Mouse (Mus musculus): Measurements from ENCODE around the gene Slc12a7. TPM values are rescaled to one million over a fixed set of nuclear protein-coding genes. Genes with fewer than 3 reads are reported as not detected.
A peak's percentile ranks its signal among the peaks of the same experiment; 100 is the strongest.

Gene Slc12a7
- polyA plus RNA-seq, 1 experiment from 2014 or later = 14.4 TPM

- Histone ChIP-seq H3K36me3 (ENCODE audit: control insufficient read depth, insufficient read depth) (no peaks in the 10 kb centered on the region), H3K9ac (ENCODE audit: low read depth, low read length) (peak overlapping the region; percentile 48; the same call in 1 of the 2 replicates), H3K9me3 (replicated peaks; ENCODE audit: control insufficient read depth, low read length) (no peaks in the 10 kb centered on the region), H3K4me2 (ENCODE audit: low read depth, low read length) (peak overlapping the region; percentile 86), H3K4me3 (ENCODE audit: low read depth, low read length) (peak overlapping the region; percentile 69), H3K27me3 (ENCODE audit: control insufficient read depth, insufficient read depth, low read depth, low read length) (no peaks in the 10 kb centered on the region), H3K27ac (ENCODE audit: low read length) (peak overlapping the region; percentile 53), H3K4me1 (ENCODE audit: control insufficient read depth, low read depth, low read length) (peaks cover 25% of the 10 kb centered on the region)
- WGBS (ENCODE audit: insufficient replicate concordance) = 48% methylated on average over 6 of the region's 6 CpGs
- peak; percentile 39 for ATAC-seq (ENCODE audit: low read depth)
Observed at GRCm38 (mm10) chr13:73762938-73763337, 30.0 kb downstream of the Slc12a7 start.

GRCm38 (mm10) chr13:73763439-73764255 lies 30.8 kb downstream of the Slc12a7 start:
- peak overlapping the region; percentile 72 for H3K9ac ChIP-seq (ENCODE audit: low read depth, low read length)
- H3K4me3 ChIP-seq (ENCODE audit: low read depth, low read length) = peak overlapping the region; percentile 69
- peak overlapping the region; percentile 62 for H3K27ac ChIP-seq (ENCODE audit: low read length)
- H3K36me3 ChIP-seq (ENCODE audit: control insufficient read depth, insufficient read depth) = no peaks in the 10 kb centered on the region
- H3K27me3 ChIP-seq (ENCODE audit: control insufficient read depth, insufficient read depth, low read depth, low read length) = no peaks in the 10 kb centered on the region
- no peaks in the 10 kb centered on the region for H3K9me3 ChIP-seq (replicated peaks; ENCODE audit: control insufficient read depth, low read length)
- peak overlapping the region; percentile 86 for H3K4me2 ChIP-seq (ENCODE audit: low read depth, low read length)
- WGBS (ENCODE audit: insufficient replicate concordance) = under 1% methylated on average over 70 of the region's 70 CpGs
- H3K4me1 ChIP-seq (ENCODE audit: control insufficient read depth, low read depth, low read length) = peaks cover 30% of the 10 kb centered on the region
- ATAC-seq (ENCODE audit: low read depth) = peak; percentile 85

DNA sequence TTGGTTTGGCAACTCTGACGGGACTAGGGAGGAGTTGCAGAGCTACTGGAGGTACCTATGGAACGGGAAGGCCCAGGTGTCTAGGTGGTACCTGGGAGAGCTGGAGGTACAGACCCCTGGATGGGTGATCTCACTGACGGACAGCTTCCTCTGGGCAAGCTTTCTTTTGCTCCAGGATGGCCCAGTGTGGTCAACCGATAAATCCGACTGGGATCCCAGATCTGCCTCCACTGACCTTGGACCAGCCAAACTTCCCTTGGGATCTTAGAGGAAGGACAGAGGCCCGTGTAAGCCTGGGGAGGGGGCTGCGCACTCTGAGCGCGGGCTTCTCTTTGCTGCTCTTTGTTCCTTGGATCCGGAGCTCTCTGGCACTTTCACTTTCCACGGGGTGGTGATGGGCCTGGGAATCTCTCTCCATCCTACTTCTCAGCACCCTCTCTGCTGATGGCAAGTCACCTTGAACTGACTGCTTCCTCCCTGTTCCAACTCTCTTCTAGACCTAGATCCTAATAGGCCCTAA lies 31.4 kb downstream of the Slc12a7 start:
- no peaks in the 10 kb centered on the region for H3K36me3 ChIP-seq (ENCODE audit: control insufficient read depth, insufficient read depth)
- ATAC-seq (ENCODE audit: low read depth) = no peak
- H3K27me3 ChIP-seq (ENCODE audit: control insufficient read depth, insufficient read depth, low read depth, low read length) = no peaks in the 10 kb centered on the region
- WGBS (ENCODE audit: insufficient replicate concordance) = 9% methylated on average over 11 of the region's 11 CpGs
- H3K4me1 ChIP-seq (ENCODE audit: control insufficient read depth, low read depth, low read length) = peaks cover 30% of the 10 kb centered on the region
- peak overlapping the region; percentile 69 for H3K4me3 ChIP-seq (ENCODE audit: low read depth, low read length)
- H3K27ac ChIP-seq (ENCODE audit: low read length) = peak overlapping the region; percentile 62
- H3K9me3 ChIP-seq (replicated peaks; ENCODE audit: control insufficient read depth, low read length) = no peaks in the 10 kb centered on the region
- peak overlapping the region; percentile 72 for H3K9ac ChIP-seq (ENCODE audit: low read depth, low read length)
- peak overlapping the region; percentile 86 for H3K4me2 ChIP-seq (ENCODE audit: low read depth, low read length)

GRCm38 (mm10) chr13:73765393-73765792 lies 32.5 kb downstream of the Slc12a7 start:
- Histone ChIP-seq H3K4me2 (ENCODE audit: low read depth, low read length) (peak overlapping the region; percentile 86; the same call in 1 of the 2 replicates), H3K9ac (ENCODE audit: low read depth, low read length) (no peak overlapping the region), H3K27ac (ENCODE audit: low read length) (no peak overlapping the region), H3K4me1 (ENCODE audit: control insufficient read depth, low read depth, low read length) (peaks cover 30% of the 10 kb centered on the region), H3K27me3 (ENCODE audit: control insufficient read depth, insufficient read depth, low read depth, low read length) (no peaks in the 10 kb centered on the region), H3K36me3 (ENCODE audit: control insufficient read depth, insufficient read depth) (no peaks in the 10 kb centered on the region), H3K9me3 (replicated peaks; ENCODE audit: control insufficient read depth, low read length) (no peaks in the 10 kb centered on the region), H3K4me3 (ENCODE audit: low read depth, low read length) (no peak overlapping the region; the same call in 1 of the 2 replicates)
- ATAC-seq (ENCODE audit: low read depth) = no peak
- WGBS (ENCODE audit: insufficient replicate concordance) = 51% methylated on average over 4 of the region's 4 CpGs

GRCm38 (mm10) chr13:73767224-73767623 lies 34.3 kb downstream of the Slc12a7 start:
- 48% methylated on average over 8 of the region's 8 CpGs for whole genome bisulfite sequencing (ENCODE audit: insufficient replicate concordance)
- peaks cover 39% of the 10 kb centered on the region for H3K4me1 ChIP-seq (ENCODE audit: control insufficient read depth, low read depth, low read length)
- no peak overlapping the region for H3K4me3 ChIP-seq (ENCODE audit: low read depth, low read length)
- no peaks in the 10 kb centered on the region for H3K27me3 ChIP-seq (ENCODE audit: control insufficient read depth, insufficient read depth, low read depth, low read length)
- ATAC-seq (ENCODE audit: low read depth) = no peak
- H3K9ac ChIP-seq (ENCODE audit: low read depth, low read length) = no peak overlapping the region
- H3K4me2 ChIP-seq (ENCODE audit: low read depth, low read length) = no peak overlapping the region
- H3K27ac ChIP-seq (ENCODE audit: low read length) = peak overlapping the region; percentile 47
- H3K9me3 ChIP-seq (replicated peaks; ENCODE audit: control insufficient read depth, low read length) = no peaks in the 10 kb centered on the region
- H3K36me3 ChIP-seq (ENCODE audit: control insufficient read depth, insufficient read depth) = no peaks in the 10 kb centered on the region

DNA sequence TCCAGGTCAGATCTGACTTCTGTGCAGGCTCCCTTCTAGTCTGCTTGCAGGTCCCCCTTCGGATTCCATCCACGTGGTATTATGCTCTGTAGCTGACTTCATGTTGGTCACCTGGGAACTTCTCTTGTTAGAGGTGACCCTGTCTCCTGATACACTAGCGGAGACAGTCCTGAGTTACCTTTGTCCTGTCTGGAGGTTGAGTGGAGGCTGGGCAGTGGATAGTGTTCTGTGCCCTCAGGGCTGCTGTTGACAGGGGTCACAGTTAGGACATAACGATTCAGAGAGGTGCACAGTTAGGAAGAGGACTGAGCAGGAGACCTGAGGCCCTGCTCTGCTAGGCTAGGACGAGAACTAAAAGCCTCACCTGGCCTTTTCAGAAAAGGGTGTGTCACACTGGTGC lies 34.9 kb downstream of the Slc12a7 start:
- H3K4me1 ChIP-seq (ENCODE audit: control insufficient read depth, low read depth, low read length) = peaks cover 42% of the 10 kb centered on the region

GRCm38 (mm10) chr13:73768311-73768710 lies 35.4 kb downstream of the Slc12a7 start:
- H3K36me3 ChIP-seq (ENCODE audit: control insufficient read depth, insufficient read depth) = no peaks in the 10 kb centered on the region
- H3K27ac ChIP-seq (ENCODE audit: low read length) = peak overlapping the region; percentile 47
- ATAC-seq (ENCODE audit: low read depth) = no peak
- H3K4me2 ChIP-seq (ENCODE audit: low read depth, low read length) = no peak overlapping the region
- peaks cover 43% of the 10 kb centered on the region for H3K4me1 ChIP-seq (ENCODE audit: control insufficient read depth, low read depth, low read length)
- no peak overlapping the region for H3K4me3 ChIP-seq (ENCODE audit: low read depth, low read length)
- H3K9me3 ChIP-seq (replicated peaks; ENCODE audit: control insufficient read depth, low read length) = no peaks in the 10 kb centered on the region
- 53% methylated on average over 3 of the region's 3 CpGs for WGBS (ENCODE audit: insufficient replicate concordance)
- no peak overlapping the region for H3K9ac ChIP-seq (ENCODE audit: low read depth, low read length)
- H3K27me3 ChIP-seq (ENCODE audit: control insufficient read depth, insufficient read depth, low read depth, low read length) = no peaks in the 10 kb centered on the region

More for the DNA sequence above, 34.9 kb downstream of the Slc12a7 start:
- no peak overlapping the region for H3K9ac ChIP-seq (ENCODE audit: low read depth, low read length)
- H3K27ac ChIP-seq (ENCODE audit: low read length) = peak overlapping the region; percentile 47
- H3K27me3 ChIP-seq (ENCODE audit: control insufficient read depth, insufficient read depth, low read depth, low read length) = no peaks in the 10 kb centered on the region
- no peaks in the 10 kb centered on the region for H3K9me3 ChIP-seq (replicated peaks; ENCODE audit: control insufficient read depth, low read length)
- 56% methylated on average over 5 of the region's 5 CpGs for WGBS (ENCODE audit: insufficient replicate concordance)
- peak; percentile 38 for ATAC-seq (ENCODE audit: low read depth)
- no peak overlapping the region for H3K4me3 ChIP-seq (ENCODE audit: low read depth, low read length)
- peak overlapping the region; percentile 14; the same call in 1 of the 2 replicates for H3K4me2 ChIP-seq (ENCODE audit: low read depth, low read length)
- no peaks in the 10 kb centered on the region for H3K36me3 ChIP-seq (ENCODE audit: control insufficient read depth, insufficient read depth)

DNA sequence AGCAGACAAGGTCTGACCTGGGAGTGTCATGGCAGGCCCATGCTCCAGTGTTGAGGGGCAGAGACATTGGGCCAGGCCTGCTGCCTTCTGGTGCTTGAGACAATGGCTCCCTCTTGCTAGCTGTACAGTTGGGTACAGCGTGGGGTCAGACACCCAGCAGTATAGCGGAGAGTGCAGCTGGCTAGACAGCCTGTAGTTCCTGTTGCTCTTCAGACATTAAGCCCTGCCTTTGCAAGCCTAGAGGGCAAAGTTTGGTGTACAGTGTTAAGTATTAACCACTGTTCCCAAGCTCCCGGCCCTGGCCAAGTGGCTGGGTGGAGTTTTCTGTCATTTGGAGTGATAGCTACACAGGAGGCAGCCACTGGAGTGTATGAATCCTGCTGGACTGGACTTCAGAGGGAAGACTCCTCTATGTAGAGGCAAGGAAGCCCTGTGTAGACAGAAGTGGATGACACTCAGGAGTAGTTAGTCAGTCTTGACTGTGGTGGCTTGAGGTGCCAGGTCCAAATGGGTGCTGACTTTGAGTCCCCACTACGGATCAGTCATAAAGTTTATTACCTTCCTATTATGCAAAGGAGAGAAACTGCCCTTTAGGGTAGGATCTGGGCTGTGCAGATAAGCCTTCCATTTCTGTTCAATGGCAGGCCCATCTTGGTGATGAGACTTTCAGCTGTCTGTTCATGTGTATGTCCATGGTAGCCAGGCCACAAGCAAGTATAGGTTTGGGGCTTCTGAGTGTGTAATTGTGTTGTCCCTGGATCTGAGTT lies 37.2 kb downstream of the Slc12a7 start:
- Histone ChIP-seq H3K27me3 (ENCODE audit: control insufficient read depth, insufficient read depth, low read depth, low read length) (no peaks in the 10 kb centered on the region), H3K4me3 (ENCODE audit: low read depth, low read length) (0 out of 2 replicates have a peak overlapping the region, but pooled peaks have one; percentile 13), H3K36me3 (ENCODE audit: control insufficient read depth, insufficient read depth) (no peaks in the 10 kb centered on the region), H3K27ac (ENCODE audit: low read length) (peak overlapping the region; percentile 78), H3K9me3 (replicated peaks; ENCODE audit: control insufficient read depth, low read length) (no peaks in the 10 kb centered on the region), H3K4me1 (ENCODE audit: control insufficient read depth, low read depth, low read length) (peaks cover 42% of the 10 kb centered on the region), H3K9ac (ENCODE audit: low read depth, low read length) (no peak overlapping the region), H3K4me2 (ENCODE audit: low read depth, low read length) (peak overlapping the region; percentile 32)
- peak; percentile 77 for ATAC-seq (ENCODE audit: low read depth)
- WGBS (ENCODE audit: insufficient replicate concordance) = 44% methylated on average over 4 of the region's 4 CpGs
